Mouse (Mus musculus): Measurements from ENCODE around the gene Taar7a.

Gene Taar7a

GRCm38 (mm10) chr10:23948026-23948425 lies 45.3 kb downstream of the Taar7a start:
- no peak for DNase-seq (ENCODE audit: low spot score)

DNA sequence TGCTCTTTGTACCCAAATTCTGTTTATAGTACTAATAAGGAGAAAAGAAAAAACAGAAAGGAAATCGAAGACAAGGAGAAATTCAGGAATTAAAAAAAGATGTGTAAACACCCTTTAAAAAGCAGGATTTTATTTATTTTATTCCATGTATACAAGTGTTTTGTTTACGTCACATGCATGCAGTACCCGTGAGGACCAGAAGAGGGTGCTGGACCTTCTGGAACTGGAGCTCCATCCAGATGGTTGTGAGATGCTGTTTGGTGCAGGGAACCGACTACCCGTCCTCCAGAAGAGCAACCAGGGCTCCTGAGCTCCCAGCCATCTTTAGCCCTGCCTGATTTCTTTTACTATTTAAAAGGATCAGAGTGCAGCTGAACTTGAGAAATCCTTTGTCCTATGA lies 50.8 kb downstream of the Taar7a start:
- DNase-seq (ENCODE audit: low spot score): peak; percentile 24

All from embryo, embryonic 10 days (tissue).